ENCODE assay signal across 8 mouse cellular contexts in genomic region chr3:137867133-137867436, GRCm38 (mm10). TPM values are rescaled to one million over a fixed set of nuclear protein-coding genes. Genes with fewer than 3 reads are reported as not detected.
DNase-seq lines count a peak whose midpoint lies in the region; ATAC-seq and TF ChIP-seq lines count a peak whose summit lies in the region.

No protein-coding gene starts in this region.

- H3K27ac ChIP-seq in neural tube, embryonic 11.5 days (ENCODE audit: low read depth, low read length), result peak overlapping the region; percentile 97
- peak overlapping the region; percentile 96 for H3K27ac ChIP-seq in embryonic facial prominence, embryonic 14.5 days (replicated peaks; ENCODE audit: low read depth, low read length)
- peak overlapping the region; percentile 97 for H3K27ac ChIP-seq in limb, embryonic 10.5 days
- peak overlapping the region; percentile 92 for H3K27ac ChIP-seq in small intestine, adult 2 months (ENCODE audit: insufficient read depth, low read depth, low read length)

- no peaks in the 10 kb centered on the region for H3K27me3 ChIP-seq in neural tube, embryonic 11.5 days (ENCODE audit: control insufficient read depth, insufficient read depth, low read length)
- H3K27me3 ChIP-seq in embryonic facial prominence, embryonic 14.5 days (replicated peaks; ENCODE audit: control insufficient read depth, insufficient read depth, low read length), result no peaks in the 10 kb centered on the region
- H3K27me3 ChIP-seq in limb, embryonic 10.5 days (ENCODE audit: low read depth, poor library complexity, severe bottlenecking), result no peaks in the 10 kb centered on the region
- H3K27me3 ChIP-seq in small intestine, adult 2 months (ENCODE audit: control insufficient read depth, insufficient read depth, low read length), result no peaks in the 10 kb centered on the region

- no peak for DNase-seq in neural tube, embryonic 11.5 days (ENCODE audit: low spot score)
- no peak for DNase-seq in neural tube, embryonic 10.5 days (ENCODE audit: extremely low spot score, low spot score)
- no peak for DNase-seq in embryonic facial prominence, embryonic 14.5 days (ENCODE audit: low spot score)
- peak; percentile 32 for DNase-seq in limb, embryonic 10.5 days (ENCODE audit: low spot score)
- no peak for DNase-seq in retina, embryonic 14.5 days (ENCODE audit: low spot score)
- no peak for DNase-seq in kidney, adult 9 months
- DNase-seq in cerebellum, postnatal 36 days, result no peak

- peak overlapping the region; percentile 72 for H3K4me3 ChIP-seq in neural tube, embryonic 11.5 days (ENCODE audit: low read depth, low read length)
- peak overlapping the region; percentile 91 for H3K4me3 ChIP-seq in embryonic facial prominence, embryonic 14.5 days (ENCODE audit: low read depth, low read length)
- H3K4me3 ChIP-seq in limb, embryonic 10.5 days, result peak overlapping the region; percentile 78
- H3K4me3 ChIP-seq in small intestine, adult 2 months (ENCODE audit: low read depth, low read length), result peak overlapping the region; percentile 97

- TF ChIP-seq POLR2A in small intestine, adult 2 months (IDR thresholded peaks at IDR 0.05; ENCODE audit: low read depth, low read length), result no peak

- ATAC-seq in neural tube, embryonic 11.5 days (ENCODE audit: insufficient read depth, low FRiP score, low TSS enrichment), result no peak
- no peak; the same call in 1 of the 2 replicates for ATAC-seq in embryonic facial prominence, embryonic 14.5 days (ENCODE audit: low read depth)

- H3K9ac ChIP-seq in neural tube, embryonic 11.5 days (ENCODE audit: low read length), result peak overlapping the region; percentile 94
- peak overlapping the region; percentile 99 for H3K9ac ChIP-seq in embryonic facial prominence, embryonic 14.5 days (ENCODE audit: low read depth, low read length)

- no peaks in the 10 kb centered on the region for H3K36me3 ChIP-seq in neural tube, embryonic 11.5 days (ENCODE audit: control insufficient read depth, insufficient read depth, low read length)
- H3K36me3 ChIP-seq in embryonic facial prominence, embryonic 14.5 days (ENCODE audit: control insufficient read depth, insufficient read depth, low read length), result peaks cover 10% of the 10 kb centered on the region
- peaks cover 16% of the 10 kb centered on the region for H3K36me3 ChIP-seq in limb, embryonic 10.5 days
- H3K36me3 ChIP-seq in small intestine, adult 2 months (ENCODE audit: control insufficient read depth, insufficient read depth, low read length), result peaks cover 2% of the 10 kb centered on the region; the same call in 1 of the 2 replicates

- H3K4me2 ChIP-seq in neural tube, embryonic 11.5 days (ENCODE audit: low read depth), result peak overlapping the region; percentile 89
- peak overlapping the region; percentile 69 for H3K4me2 ChIP-seq in embryonic facial prominence, embryonic 14.5 days (ENCODE audit: low read depth, low read length)

- no peaks in the 10 kb centered on the region for H3K9me3 ChIP-seq in neural tube, embryonic 11.5 days (ENCODE audit: control insufficient read depth, low read length)
- H3K9me3 ChIP-seq in embryonic facial prominence, embryonic 14.5 days (ENCODE audit: control insufficient read depth, low read length), result no peaks in the 10 kb centered on the region
- H3K9me3 ChIP-seq in limb, embryonic 10.5 days (replicated peaks), result no peaks in the 10 kb centered on the region

- no peak for TF ChIP-seq CTCF in small intestine, adult 2 months (IDR thresholded peaks at IDR 0.05; ENCODE audit: extremely low read depth, insufficient read length, insufficient replicate concordance, low read depth, low read length)

- WGBS in neural tube, embryonic 11.5 days, result 0% methylated on average over 2 of the region's 2 CpGs
- 6% methylated on average over 2 of the region's 2 CpGs for WGBS in embryonic facial prominence, embryonic 14.5 days
- 4% methylated on average over 2 of the region's 2 CpGs for WGBS in limb, embryonic 10.5 days
- WGBS in small intestine, adult 2 months, result 8% methylated on average over 2 of the region's 2 CpGs

- peaks cover 6% of the 10 kb centered on the region; the same call in 1 of the 2 replicates for H3K4me1 ChIP-seq in neural tube, embryonic 11.5 days (ENCODE audit: control insufficient read depth, insufficient read depth, low read length)
- peaks cover 10% of the 10 kb centered on the region; the same call in 1 of the 2 replicates for H3K4me1 ChIP-seq in embryonic facial prominence, embryonic 14.5 days (ENCODE audit: control insufficient read depth, insufficient read depth, low read length)
- H3K4me1 ChIP-seq in limb, embryonic 10.5 days, result peaks cover 28% of the 10 kb centered on the region
- no peaks in the 10 kb centered on the region; the same call in 1 of the 2 replicates for H3K4me1 ChIP-seq in small intestine, adult 2 months (ENCODE audit: control insufficient read depth, insufficient read depth, insufficient read length, low read length)

RNA-seq across cellular contexts. Expression of gene Dnajb14, which starts 0.4 kb away (rescaled TPM):
- 8.7 and 11.0 TPM in 2 replicates for polyA plus RNA-seq in neural tube, embryonic 11.5 days (2014; fragmentation: Nextera tagmentation; extraction: Ambion mirVana)
- polyA plus RNA-seq in embryonic facial prominence, embryonic 14.5 days (2014; fragmentation: Nextera tagmentation; extraction: Ambion mirVana), result 12.0 and 13.5 TPM in 2 replicates
- 6.8 TPM in 2 replicates for polyA plus RNA-seq in limb, embryonic 10.5 days (2016; fragmentation: Nextera tagmentation; extraction: Ambion mirVana)
- polyA plus RNA-seq in small intestine, adult 2 months (2012; rRNA removed), result 1.1 and 2.0 TPM in 2 replicates

RNA-seq across cellular contexts. Expression of gene H2afz, which starts 2.8 kb away (rescaled TPM):
- polyA plus RNA-seq in neural tube, embryonic 11.5 days (2014; fragmentation: Nextera tagmentation; extraction: Ambion mirVana), result 2,454 and 2,599 TPM in 2 replicates
- polyA plus RNA-seq in embryonic facial prominence, embryonic 14.5 days (2014; fragmentation: Nextera tagmentation; extraction: Ambion mirVana), result 1,328 and 1,383 TPM in 2 replicates
- polyA plus RNA-seq in limb, embryonic 10.5 days (2016; fragmentation: Nextera tagmentation; extraction: Ambion mirVana), result 3,221 and 3,431 TPM in 2 replicates
- 329 and 401 TPM in 2 replicates for polyA plus RNA-seq in small intestine, adult 2 months (2012; rRNA removed)

RNA-seq across cellular contexts. Expression of gene Lamtor3, which starts 51.2 kb away (rescaled TPM):
- 94.8 and 97.7 TPM in 2 replicates for polyA plus RNA-seq in neural tube, embryonic 11.5 days (2014; fragmentation: Nextera tagmentation; extraction: Ambion mirVana)
- polyA plus RNA-seq in embryonic facial prominence, embryonic 14.5 days (2014; fragmentation: Nextera tagmentation; extraction: Ambion mirVana), result 108 and 112 TPM in 2 replicates
- polyA plus RNA-seq in limb, embryonic 10.5 days (2016; fragmentation: Nextera tagmentation; extraction: Ambion mirVana), result 84.0 and 87.3 TPM in 2 replicates
- 7.3 and 9.4 TPM in 2 replicates for polyA plus RNA-seq in small intestine, adult 2 months (2012; rRNA removed)
